Mouse (Mus musculus): Measurements from ENCODE around the gene Cnn2.

DNA sequence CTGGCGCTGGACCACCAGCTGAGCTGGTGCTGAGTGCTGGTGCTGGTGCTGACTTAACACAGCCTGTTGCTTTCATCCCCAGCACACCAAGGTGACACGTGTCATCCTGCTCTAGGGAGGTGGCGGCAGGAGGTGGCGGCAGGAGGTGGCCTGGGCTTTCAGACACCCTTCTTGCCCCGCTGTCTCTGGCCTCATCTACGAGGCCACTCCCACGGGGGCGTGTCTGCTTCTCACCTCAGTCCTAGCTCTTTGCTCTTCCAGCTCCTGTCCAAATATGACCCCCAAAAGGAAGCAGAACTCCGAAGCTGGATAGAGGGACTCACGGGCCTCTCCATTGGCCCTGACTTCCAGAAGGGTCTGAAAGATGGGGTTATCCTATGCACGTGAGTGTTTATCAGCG, 2.7 kb downstream of the Cnn2 start:
- TF ChIP-seq MAFK (IDR thresholded peaks at IDR 0.05; ENCODE audit: insufficient read depth, low read depth, low read length) (no peak), HCFC1 (IDR thresholded peaks at IDR 0.05; ENCODE audit: borderline replicate concordance, insufficient read depth, low read length) (no peak)

Measured in ES-E14 (cell line).